Mouse (Mus musculus): ENCODE results near the gene Chga. TPM values are rescaled to one million over a fixed set of nuclear protein-coding genes. Genes with fewer than 3 reads are reported as not detected.
A peak's percentile ranks its signal among the peaks of the same experiment; 100 is the strongest.

The Chga gene
- total RNA-seq, 2 experiments from 2014 or later: not detected

- no peak for ATAC-seq (replicated peaks; ENCODE audit: poor library complexity, severe bottlenecking)
These were observed 39.9 kb downstream of the Chga start for GRCm38 (mm10) chr12:102594627-102595026.

- peak; percentile 42; the same call in 1 of the 2 replicates for ATAC-seq (replicated peaks; ENCODE audit: poor library complexity, severe bottlenecking)
These were observed 41.6 kb downstream of the Chga start for GRCm38 (mm10) chr12:102596410-102596809.

DNA sequence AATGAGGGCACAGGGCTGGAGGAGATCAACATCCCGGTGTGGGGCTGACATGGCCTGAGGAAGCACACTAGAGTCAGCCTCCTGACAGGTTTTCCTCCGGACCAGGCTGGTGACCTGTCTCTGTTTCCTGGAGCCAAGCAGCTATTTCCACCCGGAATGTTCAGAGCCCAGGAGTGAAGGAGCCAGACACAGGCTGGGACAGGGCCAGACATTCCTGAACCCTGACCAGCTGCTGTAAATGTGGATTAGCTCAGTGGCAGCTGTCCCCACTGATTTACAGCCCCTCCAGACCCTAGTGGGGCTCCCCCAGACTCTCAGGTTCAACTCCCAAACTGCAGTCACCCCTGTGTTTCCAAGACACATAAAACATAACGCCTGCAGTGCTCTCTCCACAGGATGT is 42.7 kb downstream of the Chga start:
- no peak for ATAC-seq (replicated peaks; ENCODE audit: poor library complexity, severe bottlenecking)

- no peak for ATAC-seq (replicated peaks; ENCODE audit: poor library complexity, severe bottlenecking)
These were observed 43.8 kb downstream of the Chga start for GRCm38 (mm10) chr12:102598535-102598934.

DNA sequence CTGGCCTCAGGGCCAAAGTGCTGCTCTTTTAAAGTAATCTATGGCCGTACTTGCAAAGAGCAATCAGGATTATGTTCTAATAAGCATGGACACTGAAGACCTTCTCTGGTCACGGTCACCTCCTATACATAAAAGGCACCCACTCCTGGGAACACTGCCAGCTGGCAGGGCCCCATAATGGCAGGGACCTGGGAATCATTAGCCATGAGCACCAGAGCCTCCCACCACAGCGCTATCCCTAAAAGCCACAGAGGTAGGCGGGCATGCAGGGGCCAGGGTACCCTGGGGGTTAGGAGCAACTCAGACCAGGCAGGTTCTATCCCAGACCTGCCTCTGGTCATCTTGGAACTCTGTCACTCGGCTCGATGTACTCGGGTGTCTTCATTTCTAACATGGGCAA is 45.0 kb downstream of the Chga start:
- no peak for ATAC-seq (replicated peaks; ENCODE audit: poor library complexity, severe bottlenecking)

GRCm38 (mm10) chr12:102600345-102600744 is 45.6 kb downstream of the Chga start:
- ATAC-seq (replicated peaks; ENCODE audit: poor library complexity, severe bottlenecking): no peak

DNA sequence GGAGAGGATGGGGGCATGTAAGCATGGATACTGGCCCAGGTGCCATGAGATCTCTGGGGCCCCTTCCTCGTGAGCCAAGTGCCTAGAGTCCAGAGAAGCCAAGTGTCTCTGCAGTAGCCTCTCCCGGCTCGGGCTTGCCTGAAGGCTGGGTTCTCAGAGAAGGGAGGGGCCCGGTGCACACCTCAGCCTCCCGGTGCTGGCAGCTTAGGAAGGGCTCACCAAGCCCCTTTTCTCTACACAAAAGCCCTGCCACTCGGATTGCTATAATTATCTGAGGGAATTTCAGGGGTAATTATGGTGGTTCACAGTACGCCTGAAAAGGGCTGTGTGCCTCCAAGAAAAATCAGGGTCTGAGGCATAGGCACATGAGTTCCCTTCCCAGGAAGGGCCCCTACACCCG is 47.1 kb downstream of the Chga start:
- ATAC-seq (replicated peaks; ENCODE audit: poor library complexity, severe bottlenecking): no peak

DNA sequence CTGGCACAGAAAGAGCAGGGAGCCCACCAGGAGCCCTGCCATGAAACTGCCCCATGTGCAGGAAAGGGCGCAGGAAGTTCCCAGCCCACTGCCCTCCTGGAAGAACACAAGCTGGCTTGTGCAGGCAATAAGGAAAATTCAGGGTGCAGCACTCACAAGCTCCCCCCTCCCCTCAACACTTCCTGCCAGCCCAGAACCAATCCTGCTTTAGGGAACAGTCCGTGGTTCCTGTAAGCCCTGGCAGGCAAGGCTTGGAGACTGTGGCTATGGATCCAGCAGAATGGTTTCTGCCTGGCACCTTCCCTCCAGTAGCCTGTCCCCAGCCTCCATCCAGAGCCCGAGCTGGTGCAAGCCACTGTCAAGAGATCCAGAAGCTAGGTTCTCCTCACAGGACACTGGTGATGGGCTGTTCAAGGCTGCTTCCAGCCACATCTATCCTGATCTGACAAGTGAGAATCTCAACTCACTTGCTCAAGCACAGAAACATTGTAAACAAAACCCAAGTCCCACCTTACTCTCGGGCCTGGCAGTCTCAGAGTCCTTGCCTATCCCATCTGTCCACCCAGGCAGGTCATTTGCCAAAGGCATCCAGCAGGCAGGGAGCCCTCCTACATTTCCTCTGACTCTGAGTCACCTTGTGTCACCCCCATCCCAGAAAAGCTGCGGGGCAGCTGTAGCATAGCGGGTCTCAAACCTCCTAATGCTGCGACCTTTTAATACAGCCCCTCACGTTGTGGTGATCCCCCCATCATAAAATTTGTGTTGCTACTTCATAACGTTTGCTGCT is 47.7 kb downstream of the Chga start:
- ATAC-seq (replicated peaks; ENCODE audit: poor library complexity, severe bottlenecking): no peak

DNA sequence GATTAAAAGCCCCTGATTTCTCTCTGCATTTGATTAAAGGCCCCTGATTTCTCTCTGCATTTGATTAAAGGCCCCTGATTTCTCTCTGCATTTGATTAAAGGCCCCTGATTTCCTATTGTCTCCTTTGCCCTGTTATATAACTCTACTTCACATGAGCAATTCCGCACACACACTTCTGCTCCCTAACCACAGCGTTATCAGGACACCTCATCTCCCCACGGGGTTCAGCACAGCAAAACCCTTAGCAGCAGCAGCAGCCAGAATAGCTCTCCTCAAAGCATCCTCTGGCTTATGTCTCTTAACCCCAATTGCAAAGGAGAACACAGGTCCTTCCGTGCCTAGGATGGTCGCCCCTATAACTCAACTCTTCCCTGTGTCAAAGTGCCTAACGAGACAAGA is 50.8 kb downstream of the Chga start:
- ATAC-seq (replicated peaks; ENCODE audit: poor library complexity, severe bottlenecking): no peak

- ATAC-seq (replicated peaks; ENCODE audit: poor library complexity, severe bottlenecking): no peak
These were observed 52.3 kb downstream of the Chga start for GRCm38 (mm10) chr12:102607066-102607465.

DNA sequence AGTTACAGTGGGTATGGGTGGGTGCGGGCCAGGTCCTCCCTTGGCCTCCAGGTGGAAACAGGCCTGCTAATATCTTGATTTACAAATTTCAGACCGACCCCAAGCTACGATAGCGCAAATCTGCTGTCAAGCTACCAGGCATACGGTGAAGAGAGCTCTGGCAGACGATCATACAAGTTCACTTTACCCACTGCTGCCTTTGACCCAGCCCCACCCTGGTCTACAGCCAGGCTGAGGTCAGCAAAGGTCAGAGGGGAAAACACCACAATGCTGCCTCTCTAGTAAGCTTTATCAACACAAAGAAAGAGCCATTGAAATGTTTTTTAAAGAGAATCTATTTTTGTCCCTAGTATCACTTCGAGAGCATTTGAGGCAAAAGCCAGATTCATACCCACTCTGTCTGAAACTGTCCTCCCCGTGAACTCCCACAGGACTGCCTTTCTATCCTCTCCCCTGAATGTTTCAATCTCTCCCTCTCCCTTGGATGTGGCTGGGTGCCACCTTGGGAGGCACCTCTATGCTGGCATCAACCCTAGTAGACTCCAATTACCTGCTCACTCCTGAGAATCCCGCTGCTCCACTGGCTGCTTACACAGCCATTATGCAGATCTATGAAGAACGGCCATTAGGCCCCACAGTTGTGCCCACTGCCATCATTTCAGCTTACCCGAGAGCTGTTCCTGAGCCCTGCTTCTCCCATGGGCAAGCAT is 53.2 kb downstream of the Chga start:
- no peak for ATAC-seq (replicated peaks; ENCODE audit: poor library complexity, severe bottlenecking)

DNA sequence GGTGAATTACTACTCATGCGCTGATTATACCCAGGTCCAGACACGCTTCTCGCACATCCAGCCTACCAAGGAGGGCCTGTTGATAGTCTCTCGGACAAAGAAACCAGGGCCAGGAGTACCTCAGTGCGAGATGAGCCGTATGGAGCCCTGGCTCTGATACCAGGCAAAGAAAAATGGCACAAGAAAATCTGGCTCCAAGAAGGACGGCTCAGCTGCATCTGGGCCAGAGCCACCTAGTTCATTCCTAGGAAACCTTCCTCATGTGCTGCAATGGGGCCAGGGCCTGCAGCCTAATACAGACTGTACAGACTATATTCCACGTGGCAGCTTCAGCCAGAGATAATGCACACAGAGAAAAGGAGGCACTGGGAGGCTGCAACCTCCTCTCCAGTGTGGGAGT is 56.2 kb downstream of the Chga start:
- ATAC-seq (replicated peaks; ENCODE audit: poor library complexity, severe bottlenecking): no peak

DNA sequence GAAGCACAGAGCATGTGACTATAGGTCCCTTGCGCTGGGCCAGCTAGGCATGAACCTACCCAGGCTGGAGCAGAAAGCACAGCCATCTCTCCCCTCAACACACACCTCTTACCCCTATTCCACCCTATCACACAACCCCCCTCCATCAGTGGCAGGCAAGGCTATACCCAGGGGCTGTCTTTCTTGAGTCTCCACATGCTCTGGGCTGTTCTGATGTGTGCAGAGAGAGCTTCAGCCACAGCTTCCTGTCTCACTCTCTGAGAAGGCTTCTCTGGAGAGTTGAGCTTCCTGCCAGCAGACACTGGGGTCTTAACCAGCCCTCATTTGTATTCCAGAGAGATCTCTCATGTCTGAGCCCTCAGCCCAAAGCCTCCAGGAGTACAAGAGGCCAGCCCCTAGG is 57.7 kb downstream of the Chga start:
- 0 out of 2 replicates have a peak, but pooled peaks have one; percentile 15 for ATAC-seq (replicated peaks; ENCODE audit: poor library complexity, severe bottlenecking)

GRCm38 (mm10) chr12:102613411-102613810 is 58.6 kb downstream of the Chga start:
- ATAC-seq (replicated peaks; ENCODE audit: poor library complexity, severe bottlenecking): no peak

Other genes with a start within 250 kb of the Chga start
- gene Lgmn, start 115.2 kb upstream of the Chga start, total RNA-seq (2014; fragmentation: Nextera tagmentation): 0.47 and 0.58 TPM in 2 replicates
- gene Lgmn, start 115.2 kb upstream of the Chga start, total RNA-seq (2017): 1.2 and 1.7 TPM in 2 replicates
- 25.2 and 28.7 TPM in 2 replicates for gene Golga5, start 85.8 kb upstream of the Chga start, total RNA-seq (2014; fragmentation: Nextera tagmentation)
- gene Golga5, start 85.8 kb upstream of the Chga start, total RNA-seq (2017): 53.3 and 71.2 TPM in 2 replicates
- gene Itpk1, start 150.0 kb downstream of the Chga start, total RNA-seq (2014; fragmentation: Nextera tagmentation): 19.1 and 26.0 TPM in 2 replicates
- 13.0 and 16.4 TPM in 2 replicates for gene Itpk1, start 150.0 kb downstream of the Chga start, total RNA-seq (2017)
- 11.0 and 11.1 TPM in 2 replicates for gene Moap1, start 188.7 kb downstream of the Chga start, total RNA-seq (2014; fragmentation: Nextera tagmentation)
- 9.3 and 15.6 TPM in 2 replicates for gene Moap1, start 188.7 kb downstream of the Chga start, total RNA-seq (2017)
- 6.5 and 8.7 TPM in 2 replicates for gene Tmem251, start 188.8 kb downstream of the Chga start, total RNA-seq (2014; fragmentation: Nextera tagmentation)
- gene Tmem251, start 188.8 kb downstream of the Chga start, total RNA-seq (2017): 8.0 and 9.3 TPM in 2 replicates
- not detected in 2 replicates for gene Gm28051, start 202.8 kb downstream of the Chga start, total RNA-seq (2014; fragmentation: Nextera tagmentation)
- not detected in 2 replicates for gene Gm28051, start 202.8 kb downstream of the Chga start, total RNA-seq (2017)
- gene Gon7, start 202.8 kb downstream of the Chga start, total RNA-seq (2014; fragmentation: Nextera tagmentation): 16.5 and 19.2 TPM in 2 replicates
- 12.9 and 22.2 TPM in 2 replicates for gene Gon7, start 202.8 kb downstream of the Chga start, total RNA-seq (2017)
- 35.6 and 43.9 TPM in 2 replicates for gene Ubr7, start 203.0 kb downstream of the Chga start, total RNA-seq (2014; fragmentation: Nextera tagmentation)
- gene Ubr7, start 203.0 kb downstream of the Chga start, total RNA-seq (2017): 48.8 and 58.8 TPM in 2 replicates
- 6.6 and 9.7 TPM in 2 replicates for gene Gm20604, start 203.7 kb downstream of the Chga start, total RNA-seq (2014; fragmentation: Nextera tagmentation)
- gene Gm20604, start 203.7 kb downstream of the Chga start, total RNA-seq (2017): 7.3 and 8.3 TPM in 2 replicates

Data from granulocyte monocyte progenitor cell, adult 5-6 weeks (primary cell).